In genomic region chr19:53307219-53307618, GRCm38 (mm10) we compare ENCODE assay signal across 16 mouse cellular contexts. TPM values are rescaled to one million over a fixed set of nuclear protein-coding genes. Genes with fewer than 3 reads are reported as not detected.
DNase-seq lines count a peak whose midpoint lies in the region; ATAC-seq and TF ChIP-seq lines count a peak whose summit lies in the region.
"Had no signal": no experiment of that assay in that cellular context is flagged by ENCODE, and none has a peak within 500 bp of the region (broad histone marks: within the 10 kb centered on the region; RNA-seq: fewer than 3 reads in every experiment).

No protein-coding gene starts in this region.

- H3K4me2 ChIP-seq in forebrain, embryonic 16.5 days (ENCODE audit: low read length): no peak overlapping the region
- H3K4me2 ChIP-seq in forebrain, postnatal 0 days (ENCODE audit: low read depth): peak overlapping the region; percentile 17; the same call in 1 of the 2 replicates
- H3K4me2 ChIP-seq in midbrain, embryonic 12.5 days (replicated peaks): peak overlapping the region; percentile 29
- H3K4me2 ChIP-seq in stomach, postnatal 0 days (replicated peaks; ENCODE audit: low read depth): no peak overlapping the region

- H3K27me3 ChIP-seq in forebrain, embryonic 10.5 days (ENCODE audit: poor library complexity, severe bottlenecking): no peaks in the 10 kb centered on the region
- no peaks in the 10 kb centered on the region for H3K27me3 ChIP-seq in forebrain, embryonic 16.5 days (replicated peaks; ENCODE audit: control insufficient read depth, insufficient read depth, low read length)
- H3K27me3 ChIP-seq in forebrain, postnatal 0 days (ENCODE audit: insufficient read depth, low read length): no peaks in the 10 kb centered on the region
- H3K27me3 ChIP-seq in midbrain, embryonic 12.5 days: 0 out of 2 replicates have a peak, but pooled peaks cover 3% of the 10 kb centered on the region
- no peaks in the 10 kb centered on the region for H3K27me3 ChIP-seq in stomach, postnatal 0 days (ENCODE audit: control insufficient read depth, insufficient read depth, low read length)

- no peak for DNase-seq in forebrain, embryonic 10.5 days (ENCODE audit: extremely low spot score, low spot score)
- DNase-seq in adipocyte (ENCODE audit: low spot score): peak; percentile 59
- no peak for DNase-seq in forebrain, postnatal 0 days
- no peak for DNase-seq in stomach, postnatal 0 days (ENCODE audit: low spot score)
- DNase-seq in lung, postnatal 10 days: no peak
- no peak for DNase-seq in layer of hippocampus, adult 11-12 months (ENCODE audit: low spot score)
- DNase-seq: cerebellum, adult 11-12 months; heart, adult 2 months; heart, postnatal 4 days; layer of hippocampus, adult 9-11 months; thymus, adult 18-20 months had no signal

- H3K9ac ChIP-seq in forebrain, embryonic 16.5 days (replicated peaks; ENCODE audit: low read depth, low read length): no peak overlapping the region
- H3K9ac ChIP-seq in forebrain, postnatal 0 days: no peak overlapping the region
- no peak overlapping the region for H3K9ac ChIP-seq in midbrain, embryonic 12.5 days (replicated peaks)
- H3K9ac ChIP-seq in stomach, postnatal 0 days (ENCODE audit: low read length): no peak overlapping the region
- H3K9ac ChIP-seq: liver, embryonic 14.5 days had no signal

- ATAC-seq in forebrain, embryonic 16.5 days: no peak
- no peak for ATAC-seq in forebrain, postnatal 0 days
- ATAC-seq in midbrain, embryonic 12.5 days (ENCODE audit: low FRiP score, low read depth): no peak
- no peak for ATAC-seq in stomach, postnatal 0 days (ENCODE audit: low FRiP score, low TSS enrichment)
- ATAC-seq: Patski had no signal

- no peaks in the 10 kb centered on the region for H3K9me3 ChIP-seq in forebrain, embryonic 10.5 days
- no peaks in the 10 kb centered on the region for H3K9me3 ChIP-seq in forebrain, embryonic 16.5 days (ENCODE audit: control insufficient read depth, low read length)
- H3K9me3 ChIP-seq in forebrain, postnatal 0 days (ENCODE audit: low read length): no peaks in the 10 kb centered on the region
- H3K9me3 ChIP-seq in midbrain, embryonic 12.5 days: no peaks in the 10 kb centered on the region
- H3K9me3 ChIP-seq in stomach, postnatal 0 days (ENCODE audit: control insufficient read depth, low read length): no peaks in the 10 kb centered on the region

- TF ChIP-seq EP300 in stomach, postnatal 0 days (optimal IDR thresholded peaks at IDR 0.05): no peak

- H3K36me3 ChIP-seq in forebrain, embryonic 10.5 days (replicated peaks): no peaks in the 10 kb centered on the region
- no peaks in the 10 kb centered on the region for H3K36me3 ChIP-seq in forebrain, embryonic 16.5 days (ENCODE audit: control insufficient read depth, insufficient read depth)
- H3K36me3 ChIP-seq in forebrain, postnatal 0 days (ENCODE audit: insufficient read depth): no peaks in the 10 kb centered on the region
- H3K36me3 ChIP-seq in midbrain, embryonic 12.5 days: no peaks in the 10 kb centered on the region
- no peaks in the 10 kb centered on the region for H3K36me3 ChIP-seq in stomach, postnatal 0 days (ENCODE audit: control insufficient read depth, insufficient read depth, low read length)

- TF ChIP-seq CTCF in forebrain, postnatal 0 days (IDR thresholded peaks at IDR 0.05; ENCODE audit: low read depth): no peak
- TF ChIP-seq CTCF in stomach, postnatal 0 days (IDR thresholded peaks at IDR 0.05; ENCODE audit: low read depth): no peak

- H3K4me1 ChIP-seq in forebrain, embryonic 10.5 days: peaks cover 46% of the 10 kb centered on the region
- H3K4me1 ChIP-seq in forebrain, embryonic 16.5 days (replicated peaks; ENCODE audit: control insufficient read depth, insufficient read depth, low read length): peaks cover 4% of the 10 kb centered on the region; the same call in 1 of the 2 replicates
- H3K4me1 ChIP-seq in forebrain, postnatal 0 days (ENCODE audit: insufficient read depth): no peaks in the 10 kb centered on the region
- peaks cover 21% of the 10 kb centered on the region for H3K4me1 ChIP-seq in midbrain, embryonic 12.5 days
- H3K4me1 ChIP-seq in stomach, postnatal 0 days (replicated peaks; ENCODE audit: control insufficient read depth, insufficient read depth): no peaks in the 10 kb centered on the region

- H3K4me3 ChIP-seq in forebrain, embryonic 10.5 days: peak overlapping the region; percentile 3; the same call in 1 of the 2 replicates
- no peak overlapping the region for H3K4me3 ChIP-seq in forebrain, embryonic 16.5 days (replicated peaks; ENCODE audit: low read length)
- H3K4me3 ChIP-seq in forebrain, postnatal 0 days (ENCODE audit: low read depth, low read length): no peak overlapping the region
- H3K4me3 ChIP-seq in midbrain, embryonic 12.5 days: 0 out of 2 replicates have a peak overlapping the region, but pooled peaks have one; percentile 0
- H3K4me3 ChIP-seq in stomach, postnatal 0 days (ENCODE audit: low read depth, low read length): no peak overlapping the region
- H3K4me3 ChIP-seq: erythroblast, embryonic 14.5 days; heart, adult 2 months had no signal

- H3K27ac ChIP-seq in forebrain, embryonic 10.5 days: peak overlapping the region; percentile 81
- no peak overlapping the region for H3K27ac ChIP-seq in forebrain, embryonic 16.5 days (ENCODE audit: low read length)
- no peak overlapping the region for H3K27ac ChIP-seq in forebrain, postnatal 0 days (ENCODE audit: low read depth, low read length)
- H3K27ac ChIP-seq in midbrain, embryonic 12.5 days (replicated peaks): peak overlapping the region; percentile 49
- no peak overlapping the region for H3K27ac ChIP-seq in stomach, postnatal 0 days (replicated peaks)
- H3K27ac ChIP-seq: heart, adult 2 months; liver, embryonic 14.5 days had no signal

- 56% methylated on average over 6 of the region's 6 CpGs for WGBS in forebrain, embryonic 10.5 days
- 36% methylated on average over 6 of the region's 6 CpGs for WGBS in forebrain, embryonic 16.5 days
- 36% methylated on average over 6 of the region's 6 CpGs for WGBS in forebrain, postnatal 0 days
- 38% methylated on average over 6 of the region's 6 CpGs for WGBS in midbrain, embryonic 12.5 days
- 32% methylated on average over 6 of the region's 6 CpGs for WGBS in stomach, postnatal 0 days

RNA-seq across cellular contexts. Expression of gene Mxi1, which starts 3.1 kb away (rescaled TPM):
- 16.1 and 20.7 TPM in 2 replicates for polyA plus RNA-seq in forebrain, embryonic 10.5 days (2016; fragmentation: Nextera tagmentation; extraction: Ambion mirVana)
- polyA plus RNA-seq in forebrain, embryonic 16.5 days (2015; fragmentation: Nextera tagmentation; extraction: Ambion mirVana): 46.7 and 61.4 TPM in 2 replicates
- 37.0 and 48.4 TPM in 2 replicates for total RNA-seq in forebrain, postnatal 0 days (2014; rRNA removed)
- polyA plus RNA-seq in forebrain, postnatal 0 days (2015; fragmentation: Nextera tagmentation; extraction: Ambion mirVana): 42.2 and 48.9 TPM in 2 replicates
- 71.3 and 77.8 TPM in 2 replicates for polyA plus RNA-seq in midbrain, embryonic 12.5 days (2016; fragmentation: Nextera tagmentation; extraction: Ambion mirVana)
- polyA plus RNA-seq in stomach, postnatal 0 days (2015; fragmentation: Nextera tagmentation; extraction: Ambion mirVana): 28.6 and 31.3 TPM in 2 replicates

Comparison
In these comparisons a context has a peak if more than half of its experiments do, and no peak if none do; other contexts are left out.
1. H3K27ac ChIP-seq: peak in forebrain, embryonic 10.5 days (single experiment) and midbrain, embryonic 12.5 days (single experiment); none in forebrain, embryonic 16.5 days (single experiment), forebrain, postnatal 0 days (single experiment) and stomach, postnatal 0 days (single experiment).
2. H3K4me3 ChIP-seq: peak in forebrain, embryonic 10.5 days (single experiment) and midbrain, embryonic 12.5 days (single experiment); none in forebrain, embryonic 16.5 days (single experiment), forebrain, postnatal 0 days (single experiment) and stomach, postnatal 0 days (single experiment).
3. H3K4me2 ChIP-seq: peak in forebrain, postnatal 0 days (single experiment) and midbrain, embryonic 12.5 days (single experiment); none in forebrain, embryonic 16.5 days (single experiment) and stomach, postnatal 0 days (single experiment).